Mouse (Mus musculus) brain, embryonic 14.5 days (tissue): Measurements from ENCODE around the gene Sdccag8.

Experiments used
- CTCF ChIP-seq: fragments of 200-500 bp; IDR thresholded peaks from 2 replicates; pipeline ENCODE4 v1.5.1; 2012; ENCODE audit warnings: inconsistent platforms, mild to moderate bottlenecking, moderate library complexity, borderline replicate concordance; ENCODE audit not compliant: insufficient read depth, insufficient read length; ENCODE audit errors: extremely low read depth
- POLR2A ChIP-seq: fragments of 200-500 bp; IDR thresholded peaks from 2 replicates; pipeline ENCODE4 v1.6.1; 2012; ENCODE audit warnings: mild to moderate bottlenecking, inconsistent platforms, borderline replicate concordance; ENCODE audit not compliant: poor library complexity, insufficient read depth, insufficient read length, severe bottlenecking; ENCODE audit errors: extremely low read depth

DNA sequence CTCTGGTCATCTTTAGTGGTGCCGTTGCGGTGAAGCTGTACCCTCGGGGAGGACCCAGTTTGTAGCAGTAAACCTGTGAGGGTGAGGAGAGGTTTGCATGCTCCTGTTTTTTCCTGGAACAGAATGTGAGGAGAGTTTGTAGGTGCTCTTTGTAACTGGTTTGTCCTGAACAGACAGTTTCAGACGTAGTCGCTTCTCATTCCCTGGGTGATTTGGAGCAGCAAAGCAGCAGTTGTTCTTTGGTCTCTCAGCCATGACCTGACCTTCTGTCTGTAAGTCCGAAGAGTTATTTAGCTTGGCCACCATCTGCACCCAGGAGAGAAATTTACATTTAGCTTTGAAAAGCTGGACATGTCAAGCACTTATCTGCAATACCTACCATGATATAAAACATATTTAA lies 65.2 kb downstream of the Sdccag8 start:
- TF ChIP-seq CTCF (no peak), POLR2A (no peak)
